Mouse (Mus musculus): Measurements from ENCODE around the gene Chrm4. TPM values are rescaled to one million over a fixed set of nuclear protein-coding genes. Genes with fewer than 3 reads are reported as not detected.
A peak's percentile ranks its signal among the peaks of the same experiment; 100 is the strongest.

Chrm4 gene
- polyA plus RNA-seq, 1 experiment from 2014 or later, result not detected

- no peak overlapping the region for H3K4me2 ChIP-seq
- no peak overlapping the region for H3K9ac ChIP-seq
- H3K4me1 ChIP-seq, result peaks cover 76% of the 10 kb centered on the region
- H3K27me3 ChIP-seq, result no peaks in the 10 kb centered on the region
- H3K27ac ChIP-seq, result no peak overlapping the region
- ATAC-seq (ENCODE audit: borderline replicate concordance, extremely low read depth, low FRiP score, low TSS enrichment), result no peak
- no peaks in the 10 kb centered on the region for H3K9me3 ChIP-seq
- no peak overlapping the region for H3K4me3 ChIP-seq
- H3K36me3 ChIP-seq, result 0 out of 2 replicates have a peak, but pooled peaks cover 4% of the 10 kb centered on the region
- 71% methylated on average over 11 of the region's 11 CpGs for WGBS
Observed at GRCm38 (mm10) chr2:91959544-91960410, 32.7 kb downstream of the Chrm4 start.

DNA sequence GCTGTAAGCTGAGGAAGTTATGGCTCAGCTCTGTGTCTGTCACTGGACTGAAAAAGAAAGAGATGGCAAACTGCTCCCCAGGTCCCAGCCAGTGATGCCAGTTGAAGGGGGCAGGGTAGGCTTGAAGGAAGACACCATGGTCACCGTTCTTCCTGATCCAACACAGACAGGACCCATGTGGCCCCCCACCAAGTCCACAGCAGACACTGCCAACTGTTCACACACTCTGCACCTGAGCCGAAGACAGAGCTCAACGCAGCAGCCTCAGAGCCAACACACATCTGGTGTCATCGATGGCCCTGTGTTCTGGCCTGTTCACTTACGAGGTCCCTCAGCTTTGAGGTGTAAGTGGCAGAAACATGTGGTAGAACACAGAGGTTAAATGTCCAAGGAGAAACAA lies 33.4 kb downstream of the Chrm4 start:
- Histone ChIP-seq H3K9ac (no peak overlapping the region), H3K36me3 (0 out of 2 replicates have a peak, but pooled peaks cover 4% of the 10 kb centered on the region), H3K4me2 (no peak overlapping the region), H3K4me3 (no peak overlapping the region), H3K4me1 (peaks cover 72% of the 10 kb centered on the region), H3K27ac (no peak overlapping the region), H3K27me3 (no peaks in the 10 kb centered on the region), H3K9me3 (no peaks in the 10 kb centered on the region)
- 90% methylated on average over 5 of the region's 5 CpGs for WGBS
- no peak for ATAC-seq (ENCODE audit: borderline replicate concordance, extremely low read depth, low FRiP score, low TSS enrichment)

DNA sequence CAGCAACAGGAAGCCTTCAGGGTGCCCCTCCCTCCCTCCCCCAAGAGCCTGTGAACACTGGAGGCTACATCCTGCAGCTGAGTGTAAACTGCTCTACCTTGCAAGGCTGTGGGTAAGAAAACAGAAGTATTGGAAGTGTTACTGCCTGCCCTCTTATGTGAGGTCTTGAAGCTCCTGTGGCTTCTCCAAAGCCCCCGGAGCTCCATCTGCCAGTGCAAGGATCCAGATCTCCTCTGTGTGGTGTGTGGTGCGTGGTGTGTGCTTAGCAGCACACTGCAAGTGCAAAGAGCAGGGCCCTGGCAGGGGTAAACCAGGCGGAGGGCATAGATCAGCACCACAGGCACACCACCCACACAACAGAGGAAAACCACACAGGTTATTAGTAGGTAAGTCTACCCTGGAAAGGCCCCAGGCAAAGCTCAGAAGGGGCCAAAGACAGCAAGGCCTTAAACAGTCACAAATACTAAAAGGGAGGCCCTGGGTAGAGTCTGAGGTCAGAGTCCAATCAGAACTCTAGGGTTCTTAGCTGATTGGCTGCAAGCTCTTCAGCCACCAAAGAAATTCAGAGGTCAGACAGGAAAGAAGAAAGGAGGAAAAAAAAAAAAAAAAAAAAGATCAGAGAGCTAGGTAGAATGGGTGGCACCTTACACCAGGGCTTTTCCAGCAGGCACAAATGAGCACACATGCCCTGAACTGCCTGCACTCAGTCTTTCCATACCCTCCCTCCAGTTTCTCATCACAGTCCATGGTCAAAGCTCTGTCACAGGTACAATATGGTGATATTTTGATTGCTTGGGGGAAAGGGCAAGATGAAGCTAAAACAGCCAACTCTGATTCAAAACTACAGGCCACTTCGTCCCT lies 35.1 kb downstream of the Chrm4 start:
- H3K4me2 ChIP-seq, result peak overlapping the region; percentile 91
- no peaks in the 10 kb centered on the region for H3K9me3 ChIP-seq
- peak overlapping the region; percentile 85 for H3K9ac ChIP-seq
- 0 out of 2 replicates have a peak, but pooled peaks cover 4% of the 10 kb centered on the region for H3K36me3 ChIP-seq
- H3K27me3 ChIP-seq, result no peaks in the 10 kb centered on the region
- no peak for ATAC-seq (ENCODE audit: borderline replicate concordance, extremely low read depth, low FRiP score, low TSS enrichment)
- H3K4me3 ChIP-seq, result peak overlapping the region; percentile 94
- H3K4me1 ChIP-seq, result peaks cover 65% of the 10 kb centered on the region
- WGBS, result 44% methylated on average over 4 of the region's 4 CpGs
- peak overlapping the region; percentile 49; the same call in 1 of the 2 replicates for H3K27ac ChIP-seq

GRCm38 (mm10) chr2:91962864-91963401 lies 35.9 kb downstream of the Chrm4 start:
- peak overlapping the region; percentile 87 for H3K27ac ChIP-seq
- H3K36me3 ChIP-seq, result 0 out of 2 replicates have a peak, but pooled peaks cover 4% of the 10 kb centered on the region
- no peaks in the 10 kb centered on the region for H3K9me3 ChIP-seq
- H3K27me3 ChIP-seq, result no peaks in the 10 kb centered on the region
- peaks cover 57% of the 10 kb centered on the region for H3K4me1 ChIP-seq
- H3K4me2 ChIP-seq, result peak overlapping the region; percentile 91
- H3K4me3 ChIP-seq, result peak overlapping the region; percentile 94
- no peak; the same call in 1 of the 2 replicates for ATAC-seq (ENCODE audit: borderline replicate concordance, extremely low read depth, low FRiP score, low TSS enrichment)
- WGBS, result under 1% methylated on average over 39 of the region's 39 CpGs
- H3K9ac ChIP-seq, result peak overlapping the region; percentile 85

- peak overlapping the region; percentile 91 for H3K4me2 ChIP-seq
- H3K9me3 ChIP-seq, result no peaks in the 10 kb centered on the region
- peaks cover 53% of the 10 kb centered on the region for H3K4me1 ChIP-seq
- H3K27me3 ChIP-seq, result no peaks in the 10 kb centered on the region
- 0% methylated on average over 33 of the region's 57 CpGs for WGBS
- 0 out of 2 replicates have a peak, but pooled peaks cover 4% of the 10 kb centered on the region for H3K36me3 ChIP-seq
- peak overlapping the region; percentile 85 for H3K9ac ChIP-seq
- ATAC-seq (ENCODE audit: borderline replicate concordance, extremely low read depth, low FRiP score, low TSS enrichment), result peak; percentile 95
- peak overlapping the region; percentile 94 for H3K4me3 ChIP-seq
- H3K27ac ChIP-seq, result peak overlapping the region; percentile 87
Observed at GRCm38 (mm10) chr2:91963443-91963932, 36.4 kb downstream of the Chrm4 start.

- WGBS, result 62% methylated on average over 3 of the region's 3 CpGs
- no peak overlapping the region for H3K9ac ChIP-seq
- peaks cover 42% of the 10 kb centered on the region for H3K4me1 ChIP-seq
- no peak for ATAC-seq (ENCODE audit: borderline replicate concordance, extremely low read depth, low FRiP score, low TSS enrichment)
- 0 out of 2 replicates have a peak, but pooled peaks cover 4% of the 10 kb centered on the region for H3K36me3 ChIP-seq
- H3K4me3 ChIP-seq, result peak overlapping the region; percentile 94
- no peaks in the 10 kb centered on the region for H3K27me3 ChIP-seq
- H3K4me2 ChIP-seq, result peak overlapping the region; percentile 91
- H3K27ac ChIP-seq, result peak overlapping the region; percentile 56
- H3K9me3 ChIP-seq, result no peaks in the 10 kb centered on the region
Observed at GRCm38 (mm10) chr2:91964610-91965204, 37.7 kb downstream of the Chrm4 start.

DNA sequence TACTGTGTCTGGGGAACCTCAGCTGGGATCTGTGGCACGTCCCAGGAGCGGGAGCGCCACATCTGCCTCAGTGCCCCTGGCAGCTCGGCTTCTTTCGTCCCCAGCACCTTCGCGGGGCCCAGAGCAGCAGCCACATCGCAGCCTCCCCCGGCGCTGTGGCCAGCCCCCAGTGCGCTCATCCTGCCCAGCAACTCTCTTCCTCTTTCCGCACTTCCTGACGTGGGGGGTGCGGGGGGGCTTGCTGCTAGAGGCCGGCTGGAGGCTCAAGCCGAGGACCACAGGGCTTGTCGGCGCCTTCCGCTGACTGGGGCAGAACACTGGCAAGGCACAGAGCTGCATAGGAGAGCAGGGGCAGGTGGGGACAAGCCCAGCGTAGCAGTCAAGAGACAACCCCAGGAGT lies 38.4 kb downstream of the Chrm4 start:
- H3K27me3 ChIP-seq, result no peaks in the 10 kb centered on the region
- no peaks in the 10 kb centered on the region for H3K36me3 ChIP-seq
- no peak for ATAC-seq (ENCODE audit: borderline replicate concordance, extremely low read depth, low FRiP score, low TSS enrichment)
- peak overlapping the region; percentile 56 for H3K27ac ChIP-seq
- no peaks in the 10 kb centered on the region for H3K9me3 ChIP-seq
- H3K4me1 ChIP-seq, result peaks cover 35% of the 10 kb centered on the region
- peak overlapping the region; percentile 94 for H3K4me3 ChIP-seq
- H3K4me2 ChIP-seq, result peak overlapping the region; percentile 91
- WGBS, result 6% methylated on average over 19 of the region's 20 CpGs
- peak overlapping the region; percentile 33 for H3K9ac ChIP-seq

- no peak overlapping the region for H3K4me3 ChIP-seq
- H3K36me3 ChIP-seq, result no peaks in the 10 kb centered on the region
- H3K4me1 ChIP-seq, result peaks cover 42% of the 10 kb centered on the region
- no peak for ATAC-seq (ENCODE audit: borderline replicate concordance, extremely low read depth, low FRiP score, low TSS enrichment)
- no peak overlapping the region; the same call in 1 of the 2 replicates for H3K27ac ChIP-seq
- H3K9me3 ChIP-seq, result no peaks in the 10 kb centered on the region
- no peak overlapping the region for H3K4me2 ChIP-seq
- H3K27me3 ChIP-seq, result no peaks in the 10 kb centered on the region
- no peak overlapping the region for H3K9ac ChIP-seq
- 78% methylated on average over 5 of the region's 5 CpGs for WGBS
Observed at GRCm38 (mm10) chr2:91966367-91966766, 39.3 kb downstream of the Chrm4 start.

- no peak overlapping the region for H3K4me2 ChIP-seq
- 47% methylated on average over 11 of the region's 11 CpGs for WGBS
- no peak for ATAC-seq (ENCODE audit: borderline replicate concordance, extremely low read depth, low FRiP score, low TSS enrichment)
- peak overlapping the region; percentile 78 for H3K27ac ChIP-seq
- no peaks in the 10 kb centered on the region for H3K27me3 ChIP-seq
- no peaks in the 10 kb centered on the region for H3K36me3 ChIP-seq
- H3K4me1 ChIP-seq, result peaks cover 40% of the 10 kb centered on the region
- H3K9ac ChIP-seq, result no peak overlapping the region
- no peak overlapping the region for H3K4me3 ChIP-seq
- no peaks in the 10 kb centered on the region for H3K9me3 ChIP-seq
Observed at GRCm38 (mm10) chr2:91967962-91968361, 40.9 kb downstream of the Chrm4 start.

DNA sequence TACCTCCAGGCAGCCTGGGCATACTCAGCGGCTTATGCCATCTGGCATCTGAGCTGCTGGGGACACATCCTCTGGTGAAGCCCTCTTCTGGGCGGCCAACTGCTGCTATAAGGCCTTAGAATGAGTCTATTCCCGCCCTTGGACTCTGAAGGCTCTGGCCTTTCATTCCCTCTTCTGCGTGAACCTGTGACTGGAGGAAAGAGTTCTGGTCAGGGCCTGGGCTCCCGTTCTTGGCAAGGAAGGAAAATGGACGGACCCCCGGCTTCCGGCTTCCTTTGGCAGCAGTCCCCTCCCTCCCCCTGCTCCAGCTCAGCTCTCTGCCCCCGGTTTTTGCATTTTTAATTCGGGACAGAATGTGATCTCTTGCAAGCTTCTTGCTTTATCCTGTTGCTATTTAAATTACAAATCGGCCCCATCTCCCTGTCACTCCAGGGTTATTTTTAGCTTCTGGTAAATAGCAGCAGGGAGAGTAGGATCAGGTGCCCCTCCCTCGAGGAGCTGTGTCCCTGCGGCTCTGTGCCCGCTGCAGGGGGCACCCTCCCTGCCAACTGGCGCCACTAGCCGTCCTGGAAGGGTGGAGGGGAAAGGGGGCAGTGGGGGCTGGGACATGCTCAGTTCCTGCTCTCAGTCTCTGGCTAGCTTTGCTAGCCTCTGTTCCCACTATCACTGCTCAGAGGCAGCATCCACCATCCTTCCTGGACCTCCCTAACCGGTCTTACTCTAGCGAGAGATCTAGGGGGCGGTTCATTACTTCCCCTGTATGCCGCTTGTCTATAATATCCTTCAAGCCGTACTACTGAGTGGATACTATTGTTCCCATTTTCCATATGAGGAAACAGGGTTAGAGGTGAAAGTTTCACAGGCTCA lies 44.4 kb downstream of the Chrm4 start:
- Histone ChIP-seq H3K27ac (peak overlapping the region; percentile 91), H3K4me3 (no peak overlapping the region), H3K4me2 (peak overlapping the region; percentile 45), H3K27me3 (peaks cover 27% of the 10 kb centered on the region), H3K9me3 (no peaks in the 10 kb centered on the region), H3K9ac (peak overlapping the region; percentile 5; the same call in 1 of the 2 replicates), H3K36me3 (no peaks in the 10 kb centered on the region), H3K4me1 (peaks cover 37% of the 10 kb centered on the region)
- peak; percentile 41 for ATAC-seq (ENCODE audit: borderline replicate concordance, extremely low read depth, low FRiP score, low TSS enrichment)
- WGBS, result 19% methylated on average over 20 of the region's 21 CpGs

Data from lung, embryonic 15.5 days (tissue).